Mouse (Mus musculus) liver, embryonic 15.5 days (tissue): Measurements from ENCODE around the gene Gm37240. TPM values are rescaled to one million over a fixed set of nuclear protein-coding genes. Genes with fewer than 3 reads are reported as not detected.

Experiments used
- ATAC-seq: fragments of 200-750 bp; cut with Nextera tagmentation; 2 replicates; pipeline ENCODE4 v1.8.0; 2017; ENCODE audit warnings: moderate number of reproducible peaks, mild to moderate bottlenecking, moderate library complexity; ENCODE audit not compliant: insufficient read depth
- H3K27ac ChIP-seq: fragments of 300-500 bp; sonication (generic); replicated peaks from 2 replicates; pipeline ENCODE4 v1.5.1; 2015; ENCODE audit warnings: mild to moderate bottlenecking, inconsistent platforms
- H3K27me3 ChIP-seq: fragments of 300-500 bp; sonication (generic); 2 replicates; pipeline ENCODE4 v1.6.1; 2015; ENCODE audit warnings: mild to moderate bottlenecking, inconsistent platforms
- H3K36me3 ChIP-seq: fragments of 300-500 bp; sonication (generic); replicated peaks from 2 replicates; pipeline ENCODE4 v1.6.1; 2015; ENCODE audit warnings: moderate library complexity, mild to moderate bottlenecking, inconsistent platforms
- H3K4me1 ChIP-seq: fragments of 300-500 bp; sonication (generic); replicated peaks from 2 replicates; pipeline ENCODE4 v1.6.1; 2015; ENCODE audit warnings: inconsistent platforms
- H3K4me2 ChIP-seq: fragments of 300-500 bp; sonication (generic); 2 replicates; pipeline ENCODE4 v1.6.1; 2015; ENCODE audit warnings: moderate library complexity, mild to moderate bottlenecking, inconsistent platforms
- H3K4me3 ChIP-seq: fragments of 300-500 bp; sonication (generic); replicated peaks from 2 replicates; pipeline ENCODE4 v1.5.1; 2015; ENCODE audit warnings: mild to moderate bottlenecking, inconsistent platforms
- H3K9ac ChIP-seq: fragments of 300-500 bp; sonication (generic); 2 replicates; pipeline ENCODE4 v1.6.1; 2015; ENCODE audit warnings: moderate library complexity, mild to moderate bottlenecking, inconsistent platforms
- H3K9me3 ChIP-seq: fragments of 300-500 bp; sonication (generic); replicated peaks from 2 replicates; pipeline ENCODE4 v1.6.1; 2016; ENCODE audit warnings: inconsistent platforms
- WGBS: fragments of 180-500 bp; shearing (Covaris S2); methylation state at CpG from one replicate; pipeline ENCODE4 v1.1.7; 2015; ENCODE audit warnings: mixed read lengths; ENCODE audit not compliant: insufficient replicate concordance; 5-methylcytosine and 5-hydroxymethylcytosine counted together
- polyA plus RNA-seq: library from polyadenylated mRNA; unstranded; fragments of >200 nt; fragmentation: Nextera tagmentation; extraction: Ambion mirVana; gene quantifications from 2 replicates; pipeline ENCODE4 v1.2.1, GENCODE M21; 2015

Gene Gm37240
- polyA plus RNA-seq, 1 experiment from 2014 or later: 0.24 TPM

- no peak overlapping the region for H3K9ac ChIP-seq
- H3K27ac ChIP-seq: no peak overlapping the region
- no peaks in the 10 kb centered on the region for H3K9me3 ChIP-seq
- H3K4me1 ChIP-seq: no peaks in the 10 kb centered on the region
- ATAC-seq: no peak
- no peaks in the 10 kb centered on the region for H3K36me3 ChIP-seq
- H3K4me3 ChIP-seq: no peak overlapping the region
- WGBS: 69% methylated on average over 18 of the region's 18 CpGs
- H3K27me3 ChIP-seq: no peaks in the 10 kb centered on the region
- no peak overlapping the region for H3K4me2 ChIP-seq
Observed at GRCm38 (mm10) chr3:85299649-85300550, 587.4 kb downstream of the Gm37240 start.

DNA sequence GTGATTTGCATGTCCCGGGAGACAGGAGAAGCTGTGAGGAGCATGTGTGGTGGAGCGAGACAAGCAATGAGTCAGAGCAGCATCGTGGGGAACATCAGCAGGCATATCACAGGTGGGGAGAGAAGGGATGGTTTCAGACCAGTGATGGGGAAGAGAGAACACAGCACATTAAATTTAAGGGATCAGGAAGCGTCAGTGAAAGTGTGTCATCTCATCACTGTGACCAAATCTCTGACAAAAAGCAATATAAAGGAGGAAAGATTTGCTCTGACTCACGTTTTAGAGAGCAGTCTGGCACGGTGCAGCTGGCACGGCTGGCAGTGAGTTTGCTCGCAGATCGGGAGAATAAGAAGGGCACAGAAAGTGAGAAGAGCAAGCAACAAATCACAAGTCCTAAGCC, 592.1 kb downstream of the Gm37240 start:
- no peak overlapping the region for H3K4me3 ChIP-seq
- H3K4me2 ChIP-seq: no peak overlapping the region
- H3K9ac ChIP-seq: no peak overlapping the region
- H3K36me3 ChIP-seq: no peaks in the 10 kb centered on the region
- 70% methylated on average over 9 of the region's 9 CpGs for WGBS
- H3K27me3 ChIP-seq: no peaks in the 10 kb centered on the region
- no peak for ATAC-seq
- H3K9me3 ChIP-seq: no peaks in the 10 kb centered on the region
- no peaks in the 10 kb centered on the region for H3K4me1 ChIP-seq
- no peak overlapping the region for H3K27ac ChIP-seq

GRCm38 (mm10) chr3:85287627-85288026, 599.7 kb downstream of the Gm37240 start:
- Histone ChIP-seq H3K4me1 (no peaks in the 10 kb centered on the region), H3K27ac (no peak overlapping the region), H3K4me3 (no peak overlapping the region), H3K9me3 (no peaks in the 10 kb centered on the region), H3K9ac (no peak overlapping the region), H3K36me3 (no peaks in the 10 kb centered on the region), H3K4me2 (no peak overlapping the region), H3K27me3 (no peaks in the 10 kb centered on the region)
- 40% methylated on average over 2 of the region's 2 CpGs for WGBS
- no peak for ATAC-seq

GRCm38 (mm10) chr3:85284483-85284882, 602.8 kb downstream of the Gm37240 start:
- WGBS: 59% methylated on average over 2 of the region's 2 CpGs
- no peaks in the 10 kb centered on the region for H3K9me3 ChIP-seq
- no peak for ATAC-seq

DNA sequence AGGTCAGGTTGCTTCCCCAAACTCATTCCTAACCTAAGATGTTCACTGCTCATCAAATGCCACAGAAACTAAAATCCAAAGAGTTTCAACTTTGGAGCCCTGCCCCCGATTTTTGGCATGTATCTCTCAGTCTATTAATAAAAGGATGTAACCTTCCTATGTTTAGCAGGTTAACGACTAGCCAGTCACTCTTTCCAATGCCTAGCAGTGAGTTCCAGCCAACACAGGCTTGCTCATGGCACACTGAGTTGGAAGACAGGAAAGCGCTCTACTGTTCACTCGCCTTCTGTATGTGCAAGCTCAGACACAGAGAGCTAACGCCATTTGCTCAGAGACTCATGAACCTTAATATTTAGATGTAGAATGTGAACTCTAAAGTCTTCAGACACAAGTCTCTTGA, 604.5 kb downstream of the Gm37240 start:
- 69% methylated on average over 5 of the region's 5 CpGs for WGBS
- no peak overlapping the region for H3K4me3 ChIP-seq
- no peak for ATAC-seq

More at GRCm38 (mm10) chr3:85284483-85284882, 602.8 kb downstream of the Gm37240 start:
- Histone ChIP-seq H3K4me2 (no peak overlapping the region), H3K9ac (no peak overlapping the region), H3K27me3 (no peaks in the 10 kb centered on the region), H3K4me1 (no peaks in the 10 kb centered on the region), H3K27ac (no peak overlapping the region), H3K4me3 (no peak overlapping the region), H3K36me3 (no peaks in the 10 kb centered on the region)

DNA sequence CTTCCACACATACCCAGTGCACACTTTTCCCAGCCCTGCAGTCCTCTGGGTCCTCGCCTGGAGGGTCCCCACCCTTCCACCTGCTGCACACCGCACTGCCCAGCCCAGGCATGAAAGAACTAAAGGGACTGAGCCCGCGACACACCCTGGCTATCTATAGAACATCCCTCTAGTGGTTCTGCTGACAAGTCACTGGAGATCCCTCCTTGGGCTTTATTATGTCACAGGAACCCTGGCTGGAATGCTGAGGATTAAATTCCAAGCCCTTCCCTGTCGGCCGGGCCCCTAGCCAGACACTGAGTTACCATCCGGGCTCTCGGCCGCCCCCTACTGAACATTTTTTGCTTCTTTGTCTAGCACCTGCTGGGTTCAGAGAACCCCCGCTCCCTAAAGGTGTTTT, 612.2 kb downstream of the Gm37240 start:
- Histone ChIP-seq H3K36me3 (no peaks in the 10 kb centered on the region), H3K27ac (no peak overlapping the region), H3K4me3 (no peak overlapping the region), H3K9ac (no peak overlapping the region), H3K9me3 (no peaks in the 10 kb centered on the region), H3K4me2 (no peak overlapping the region), H3K4me1 (no peaks in the 10 kb centered on the region), H3K27me3 (no peaks in the 10 kb centered on the region)
- 52% methylated on average over 10 of the region's 10 CpGs for WGBS
- ATAC-seq: no peak

More for the DNA sequence above, 604.5 kb downstream of the Gm37240 start:
- Histone ChIP-seq H3K27ac (no peak overlapping the region), H3K36me3 (no peaks in the 10 kb centered on the region), H3K4me2 (no peak overlapping the region), H3K9me3 (no peaks in the 10 kb centered on the region), H3K9ac (no peak overlapping the region), H3K4me1 (no peaks in the 10 kb centered on the region), H3K27me3 (no peaks in the 10 kb centered on the region)

- 48% methylated on average over 2 of the region's 2 CpGs for WGBS
- ATAC-seq: no peak
- Histone ChIP-seq H3K36me3 (no peaks in the 10 kb centered on the region), H3K4me2 (no peak overlapping the region), H3K27me3 (no peaks in the 10 kb centered on the region), H3K27ac (no peak overlapping the region), H3K9me3 (no peaks in the 10 kb centered on the region), H3K9ac (no peak overlapping the region), H3K4me1 (no peaks in the 10 kb centered on the region), H3K4me3 (no peak overlapping the region)
Observed at GRCm38 (mm10) chr3:85271491-85271890, 615.8 kb downstream of the Gm37240 start.

- H3K4me3 ChIP-seq: no peak overlapping the region
- no peaks in the 10 kb centered on the region for H3K36me3 ChIP-seq
- H3K9ac ChIP-seq: no peak overlapping the region
- H3K9me3 ChIP-seq: no peaks in the 10 kb centered on the region
- H3K4me1 ChIP-seq: no peaks in the 10 kb centered on the region
- ATAC-seq: no peak
- no peak overlapping the region for H3K4me2 ChIP-seq
- 61% methylated on average over 2 of the region's 2 CpGs for WGBS
- H3K27me3 ChIP-seq: no peaks in the 10 kb centered on the region
- H3K27ac ChIP-seq: no peak overlapping the region
Observed at GRCm38 (mm10) chr3:85264963-85265362, 622.4 kb downstream of the Gm37240 start.

- Histone ChIP-seq H3K4me2 (no peak overlapping the region), H3K36me3 (no peaks in the 10 kb centered on the region), H3K4me3 (no peak overlapping the region), H3K27me3 (no peaks in the 10 kb centered on the region), H3K4me1 (no peaks in the 10 kb centered on the region), H3K9ac (no peak overlapping the region), H3K9me3 (no peaks in the 10 kb centered on the region), H3K27ac (no peak overlapping the region)
- ATAC-seq: no peak
- WGBS: 50% methylated on average over 6 of the region's 6 CpGs
Observed at GRCm38 (mm10) chr3:85264546-85264945, 622.8 kb downstream of the Gm37240 start.

GRCm38 (mm10) chr3:85254526-85254925, 632.8 kb downstream of the Gm37240 start:
- no peak overlapping the region for H3K4me3 ChIP-seq
- no peak for ATAC-seq
- no peaks in the 10 kb centered on the region for H3K4me1 ChIP-seq
- no peaks in the 10 kb centered on the region for H3K9me3 ChIP-seq
- no peaks in the 10 kb centered on the region for H3K27me3 ChIP-seq
- no peaks in the 10 kb centered on the region for H3K36me3 ChIP-seq
- WGBS: 57% methylated on average over 5 of the region's 5 CpGs
- no peak overlapping the region for H3K9ac ChIP-seq
- H3K27ac ChIP-seq: no peak overlapping the region
- H3K4me2 ChIP-seq: no peak overlapping the region

GRCm38 (mm10) chr3:85251631-85252030, 635.7 kb downstream of the Gm37240 start:
- Histone ChIP-seq H3K4me1 (no peaks in the 10 kb centered on the region), H3K9ac (no peak overlapping the region), H3K27me3 (no peaks in the 10 kb centered on the region), H3K4me3 (no peak overlapping the region), H3K4me2 (no peak overlapping the region), H3K9me3 (no peaks in the 10 kb centered on the region), H3K27ac (no peak overlapping the region), H3K36me3 (no peaks in the 10 kb centered on the region)
- ATAC-seq: no peak
- WGBS: 62% methylated on average over 6 of the region's 6 CpGs

DNA sequence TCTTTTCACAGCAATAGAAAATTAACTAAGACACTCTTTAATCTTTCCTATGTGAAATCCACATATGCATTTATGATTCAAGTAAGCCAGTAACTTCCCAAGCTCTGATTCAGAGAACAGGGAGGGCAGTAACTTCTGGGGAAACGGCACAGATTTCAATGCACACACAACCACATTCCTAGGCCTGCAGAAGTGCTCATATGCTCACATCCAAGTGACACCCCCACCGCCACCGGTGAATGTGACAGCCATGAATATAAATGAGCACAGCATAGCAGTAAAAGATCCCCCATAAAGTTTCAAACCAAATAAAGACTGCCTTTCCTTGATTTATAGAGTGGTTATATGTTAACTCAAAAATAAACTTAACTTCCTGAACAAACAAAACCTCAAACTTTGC, 641.2 kb downstream of the Gm37240 start:
- no peaks in the 10 kb centered on the region for H3K9me3 ChIP-seq
- no peak overlapping the region for H3K4me2 ChIP-seq
- no peaks in the 10 kb centered on the region for H3K4me1 ChIP-seq
- H3K36me3 ChIP-seq: no peaks in the 10 kb centered on the region
- H3K4me3 ChIP-seq: no peak overlapping the region
- 70% methylated on average over 3 of the region's 3 CpGs for WGBS
- no peaks in the 10 kb centered on the region for H3K27me3 ChIP-seq
- ATAC-seq: no peak
- no peak overlapping the region for H3K27ac ChIP-seq
- no peak overlapping the region for H3K9ac ChIP-seq
